Mouse (Mus musculus) adrenal gland, postnatal 4 days (tissue): Measurements from ENCODE around the gene Gabrr2. TPM values are rescaled to one million over a fixed set of nuclear protein-coding genes. Genes with fewer than 3 reads are reported as not detected.
A peak's percentile ranks its signal among the peaks of the same experiment; 100 is the strongest.

Source experiments
- DNase-seq, 2 experiments: peaks; one replicate each; pipeline ENCODE4 v3.0.0; 2021 to 2022; ENCODE audit warnings: low spot score in 2 of 2, mixed read lengths in 2 of 2
- long read RNA-seq, 2 experiments: library from polyadenylated mRNA; stranded (forward); transcript quantifications; one replicate each; pipeline ENCODE4 v2.0.0; 2021
- total RNA-seq, 2 experiments: library from RNA; stranded (reverse); gene quantifications; 2 replicates each; pipeline ENCODE4 v1.2.3; 2021

Gabrr2 gene
- total RNA-seq: not detected
- long read RNA-seq, experiment 1: 0 reads
- long read RNA-seq, experiment 2: 0 reads

DNA sequence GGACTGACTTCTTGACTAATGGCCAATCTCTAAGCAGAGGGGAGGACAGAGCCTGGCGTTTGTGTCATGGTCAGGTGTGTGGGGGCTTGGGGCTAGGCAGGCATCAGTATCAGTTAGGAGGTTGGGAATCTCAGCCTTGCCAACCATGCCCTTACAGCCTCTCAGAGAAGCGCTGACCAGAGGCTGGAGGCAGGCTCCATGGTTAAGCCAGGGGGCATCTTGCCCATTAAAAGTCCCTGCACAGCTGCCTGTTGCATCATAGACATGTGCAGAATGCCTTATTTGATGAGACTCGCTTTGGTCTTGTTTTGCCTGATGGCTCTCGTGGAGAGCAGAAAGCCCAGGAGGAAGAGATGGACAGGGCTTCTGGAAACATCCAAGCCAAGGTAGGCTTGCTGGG, at the start of gene Gabrr2:
TSS of gene Gabrr2 (plus strand) at position 19 of the 400 bp plus-strand sequence.
- no peak for DNase-seq

DNA sequence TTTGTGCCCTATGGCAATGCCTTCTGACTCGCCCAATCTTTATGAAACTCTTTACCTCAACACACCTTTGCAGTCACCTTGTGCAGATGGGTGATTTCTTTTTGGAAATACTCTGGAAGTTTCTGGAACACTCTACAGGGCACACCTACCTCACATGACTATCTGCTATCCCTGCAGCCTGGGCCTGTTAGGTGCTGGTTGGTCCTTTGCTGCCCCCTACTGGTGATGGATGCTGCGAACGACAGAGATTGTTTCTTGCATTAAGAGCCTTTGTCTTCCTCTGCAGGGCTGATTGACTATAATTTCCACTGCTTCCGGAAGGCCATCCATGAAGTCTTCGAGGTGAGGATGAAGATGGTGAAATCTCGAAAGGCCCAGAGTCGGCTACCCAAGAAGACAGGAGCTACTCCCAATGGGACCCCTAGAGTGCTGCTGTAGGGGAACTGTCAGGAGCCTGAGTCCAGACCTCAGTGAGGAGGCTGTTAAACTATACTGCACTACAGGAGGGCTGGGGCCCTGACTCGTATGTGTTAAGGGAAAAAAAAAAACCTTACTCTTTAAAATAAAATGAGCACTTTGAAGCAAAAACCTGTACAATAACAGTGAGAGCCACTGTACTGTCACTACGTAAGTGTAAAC, 44.3 kb upstream of the Gabrr2 start:
- peak; percentile 56 to 78 for DNase-seq

DNA sequence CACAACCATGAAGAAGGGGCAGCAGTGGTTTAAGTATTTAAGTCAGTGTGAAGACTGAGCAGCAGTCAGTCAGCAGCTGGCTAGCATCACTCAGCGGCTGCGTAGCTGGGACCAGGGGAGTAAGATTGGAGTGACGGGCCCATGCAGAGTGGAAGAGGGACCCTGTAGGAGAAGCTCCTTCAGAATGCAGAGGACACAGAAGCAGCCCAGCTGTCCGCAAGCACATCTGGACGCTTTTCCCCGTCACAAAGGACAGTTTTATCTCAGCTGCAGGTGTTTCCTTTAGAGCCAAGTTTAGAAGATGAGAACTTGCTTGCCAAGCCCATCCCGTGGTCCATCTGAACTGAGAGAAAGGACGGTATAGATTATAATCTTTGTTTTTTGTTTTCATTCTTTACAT, 38.4 kb upstream of the Gabrr2 start:
- DNase-seq: no peak

DNA sequence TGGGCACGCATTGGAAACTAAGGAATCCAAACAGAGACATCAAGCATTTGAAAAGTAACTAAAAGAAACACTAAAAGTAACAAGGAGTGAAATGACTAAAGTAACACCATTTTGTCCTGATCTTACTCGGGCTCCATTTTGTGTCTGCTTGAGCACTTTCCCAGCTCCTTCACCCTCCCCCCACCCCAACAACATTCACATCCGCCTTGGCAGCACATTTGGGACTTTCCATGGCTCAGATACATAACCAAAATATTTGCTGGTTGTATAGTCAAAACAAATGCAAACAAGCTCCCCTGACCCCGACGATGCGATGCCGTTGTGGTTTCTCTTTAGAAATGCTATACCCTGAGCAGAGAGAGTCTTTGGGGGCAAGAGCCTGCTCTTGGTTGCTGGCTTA, 33.7 kb upstream of the Gabrr2 start:
- DNase-seq: no peak

DNA sequence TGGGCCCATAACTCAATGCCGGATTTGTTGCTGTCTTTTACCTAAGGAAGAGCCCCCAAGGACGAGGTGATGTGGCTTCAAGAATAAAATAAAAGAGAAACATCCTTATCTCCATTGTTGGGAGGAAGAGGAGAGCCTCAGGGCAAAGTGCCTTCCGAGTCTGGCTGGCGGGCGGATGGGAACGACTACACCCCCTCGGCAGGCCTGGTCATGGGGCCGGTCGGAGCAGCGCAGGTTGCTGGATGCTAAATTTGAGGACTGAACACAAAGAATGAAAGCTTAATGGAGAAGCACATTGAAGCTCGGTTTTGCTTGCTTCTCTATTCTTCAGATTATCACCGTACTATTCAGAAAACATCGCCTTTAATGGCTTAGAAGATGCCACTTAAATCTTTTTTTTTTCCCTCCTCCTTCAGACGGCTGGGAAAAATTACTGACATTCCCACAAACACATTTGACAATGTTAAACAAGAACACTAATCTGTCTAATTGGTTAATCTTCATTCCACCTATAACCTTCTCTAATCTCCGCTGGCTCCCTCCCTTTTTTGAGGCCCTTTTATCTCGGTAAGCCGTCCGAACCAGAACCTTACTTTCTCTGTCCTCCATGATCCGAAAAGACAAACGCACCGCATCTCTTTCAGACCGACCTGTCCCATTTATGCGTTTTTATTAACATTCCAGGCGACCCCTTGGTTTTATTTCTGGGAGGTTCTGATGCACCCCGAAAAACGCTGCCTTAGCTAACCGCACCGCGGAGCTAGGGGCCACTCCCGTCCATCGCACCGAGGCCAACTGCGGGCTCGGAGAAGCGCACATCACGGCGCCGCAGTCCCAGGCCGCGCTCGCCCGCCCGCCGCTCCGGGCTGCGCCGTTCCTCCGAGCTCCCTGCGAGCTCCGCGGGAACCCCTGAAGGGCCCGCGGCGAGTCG, 32.3 kb upstream of the Gabrr2 start:
- peak in 1 of 2 experiments; percentile 18 for DNase-seq

DNA sequence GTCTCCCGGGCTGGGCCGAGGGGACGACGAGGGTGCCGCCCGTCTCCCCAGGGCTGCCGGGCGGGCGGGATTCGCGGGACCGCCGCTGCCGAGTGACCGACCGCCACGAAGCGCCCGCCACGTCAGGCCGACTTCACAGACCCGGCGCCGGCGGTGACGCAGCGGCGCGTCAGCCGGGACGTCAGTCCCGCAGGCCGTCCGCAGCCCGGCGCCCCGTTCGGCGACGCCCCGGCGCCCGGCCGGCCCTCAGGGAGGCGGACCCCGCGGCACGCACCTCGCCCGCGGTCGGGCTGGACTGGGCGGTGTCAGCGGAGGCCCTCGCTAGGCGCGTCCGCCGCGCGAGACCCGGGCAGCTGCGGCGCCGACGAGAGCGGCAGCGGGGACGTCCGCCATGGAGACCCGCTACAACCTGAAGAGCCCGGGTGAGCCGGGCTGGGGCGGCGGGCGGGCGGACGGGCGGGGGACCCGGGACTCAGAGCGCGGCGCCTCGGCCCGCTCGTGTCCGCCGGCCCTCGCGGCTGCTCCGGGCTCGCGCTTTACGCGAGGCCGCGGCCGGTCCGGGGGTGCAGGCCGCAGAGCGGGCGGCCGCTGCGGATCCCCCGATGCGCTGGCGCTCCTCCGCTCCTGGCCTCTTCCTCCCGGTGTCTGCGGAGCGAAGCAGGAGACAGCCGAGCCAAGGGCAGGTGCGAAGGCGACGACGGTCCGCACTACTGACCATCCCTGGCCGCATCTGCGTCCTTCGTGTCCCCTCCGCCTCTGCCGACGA, 31.4 kb upstream of the Gabrr2 start, which contains the start of gene Ube2j1:
TSS of gene Ube2j1 (plus strand) at position 222 of the 766 bp plus-strand sequence.
- DNase-seq: peak; percentile 76 to 81

DNA sequence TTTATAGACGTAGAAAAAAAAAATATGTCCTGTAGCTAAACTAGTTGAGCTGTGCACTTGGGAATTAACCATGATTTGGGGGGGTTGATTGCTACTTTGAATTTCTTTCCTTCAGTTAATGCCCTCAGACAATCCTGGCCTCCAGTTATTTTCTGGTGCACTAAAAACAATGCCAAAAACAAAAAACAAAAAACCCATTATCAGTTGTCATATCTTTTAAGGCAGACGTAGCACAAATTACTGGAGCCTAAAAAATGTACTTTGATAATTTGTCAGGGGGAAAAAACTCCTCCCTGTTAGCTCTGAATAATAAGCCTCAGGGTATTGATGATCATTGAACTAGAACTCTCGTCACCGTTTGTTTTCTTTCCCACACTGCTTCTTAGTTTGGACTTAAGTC, 30.8 kb upstream of the Gabrr2 start:
- DNase-seq: no peak

DNA sequence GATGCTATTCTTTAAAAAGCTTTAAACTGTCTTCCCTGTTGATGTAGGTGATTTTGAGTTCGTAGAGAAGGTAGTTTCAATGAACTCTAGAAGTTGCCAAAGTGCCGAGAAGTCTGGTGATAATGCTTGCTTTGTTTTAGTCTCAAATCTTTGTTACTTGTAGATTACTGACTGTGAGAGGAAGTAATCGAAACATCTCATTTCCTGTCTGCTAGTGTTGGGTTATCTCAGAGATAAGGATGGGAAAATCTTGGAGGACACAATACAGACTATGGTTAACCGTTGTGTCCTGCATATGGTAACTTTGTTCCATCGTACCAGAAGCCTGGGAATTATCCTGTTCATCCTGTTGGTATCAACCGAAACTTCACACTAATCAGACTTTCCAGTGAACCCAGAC, 29.3 kb upstream of the Gabrr2 start:
- DNase-seq: no peak

DNA sequence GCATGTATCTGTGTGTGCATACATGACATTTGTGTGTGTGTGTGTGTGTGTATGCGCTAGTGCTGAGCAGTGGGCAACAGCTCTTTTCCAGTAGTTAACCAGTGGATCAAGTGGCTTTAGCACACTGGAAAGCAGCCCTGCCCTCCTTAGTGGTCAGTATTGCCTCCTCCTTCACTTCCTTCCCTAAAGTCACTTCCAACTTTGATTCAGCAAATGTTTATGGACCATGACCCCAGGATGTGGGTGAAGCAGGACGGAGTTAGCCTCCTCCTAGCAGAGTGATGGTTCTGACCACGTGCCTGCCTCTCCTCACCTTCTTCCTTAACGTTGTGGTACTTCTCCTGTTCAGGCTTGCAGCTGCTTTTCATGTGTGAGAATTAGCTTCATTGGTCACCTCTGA, 23.0 kb upstream of the Gabrr2 start:
- no peak for DNase-seq

DNA sequence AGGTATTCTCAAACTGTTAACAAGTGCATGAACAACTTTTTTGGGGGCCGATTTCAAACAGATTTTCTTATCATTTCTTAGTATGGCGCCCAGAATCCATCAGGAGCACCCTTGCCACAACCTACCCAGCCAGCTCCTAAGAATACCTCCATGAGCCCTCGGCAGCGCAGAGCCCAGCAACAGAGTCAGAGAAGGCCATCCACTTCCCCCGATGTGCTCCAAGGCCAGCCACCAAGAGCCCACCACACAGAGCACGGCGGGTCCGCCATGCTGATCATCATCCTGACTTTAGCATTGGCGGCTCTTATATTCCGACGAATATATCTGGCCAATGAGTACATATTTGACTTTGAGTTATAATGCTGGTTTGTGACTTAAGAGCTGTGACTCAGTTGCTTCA, 13.2 kb upstream of the Gabrr2 start:
- no peak for DNase-seq

DNA sequence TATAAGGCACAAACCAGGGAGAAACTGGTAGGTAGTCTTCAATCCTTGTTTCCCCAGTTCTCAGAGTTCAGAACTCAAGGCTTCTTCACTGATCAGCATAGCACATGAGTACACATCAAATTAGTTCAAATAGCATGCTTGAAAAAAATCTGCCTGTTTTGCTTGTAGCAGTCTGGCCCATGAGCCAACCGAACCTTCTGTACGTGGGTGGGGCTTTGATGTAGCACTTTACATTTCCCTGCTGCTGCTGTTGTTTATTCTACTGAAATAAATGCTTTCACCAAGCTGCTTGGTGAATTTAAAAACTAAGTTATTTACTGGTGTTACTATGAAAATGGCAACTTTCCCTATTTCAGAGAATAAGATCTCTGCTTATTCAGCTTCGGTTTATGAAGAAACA, 10.7 kb upstream of the Gabrr2 start:
- DNase-seq: no peak

DNA sequence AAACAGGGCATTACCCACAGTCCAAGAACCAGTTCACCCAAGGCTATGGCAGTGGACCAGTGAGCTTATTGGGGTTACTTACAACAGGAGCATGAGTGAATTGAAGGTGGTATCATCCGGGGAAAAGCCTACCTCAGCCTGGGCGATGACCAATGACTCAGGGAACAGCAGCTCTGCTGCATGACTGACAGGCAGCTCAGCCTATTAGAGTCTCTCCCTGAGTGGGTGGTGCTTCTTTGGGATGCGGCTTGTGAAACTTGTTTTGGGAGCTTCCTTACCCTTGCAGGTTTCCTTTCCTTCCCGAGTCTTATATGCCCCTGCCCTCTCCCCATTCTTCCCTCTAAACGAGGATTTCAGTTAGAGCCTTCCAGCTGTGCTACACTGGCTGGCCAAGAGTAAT, 10.1 kb upstream of the Gabrr2 start:
- DNase-seq: no peak

DNA sequence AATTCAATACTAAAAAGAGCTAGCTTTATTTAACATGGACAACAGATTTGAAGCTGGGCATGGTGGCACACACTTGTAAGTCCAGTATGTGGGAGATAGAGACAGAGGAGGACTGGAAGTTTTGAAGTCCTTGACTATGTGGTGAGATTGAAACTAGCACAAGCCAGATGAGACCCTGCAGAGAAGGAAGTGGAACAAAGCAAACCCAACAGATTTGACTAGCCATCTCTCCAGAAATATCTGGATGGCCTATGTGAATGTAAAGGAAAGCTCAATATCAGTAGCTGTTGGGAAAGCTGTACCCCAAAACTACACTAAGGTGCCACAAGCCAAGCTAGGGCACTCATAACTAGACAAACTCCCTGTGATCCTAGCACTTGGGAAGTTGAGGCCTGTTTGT, 8.4 kb upstream of the Gabrr2 start:
- no peak for DNase-seq

DNA sequence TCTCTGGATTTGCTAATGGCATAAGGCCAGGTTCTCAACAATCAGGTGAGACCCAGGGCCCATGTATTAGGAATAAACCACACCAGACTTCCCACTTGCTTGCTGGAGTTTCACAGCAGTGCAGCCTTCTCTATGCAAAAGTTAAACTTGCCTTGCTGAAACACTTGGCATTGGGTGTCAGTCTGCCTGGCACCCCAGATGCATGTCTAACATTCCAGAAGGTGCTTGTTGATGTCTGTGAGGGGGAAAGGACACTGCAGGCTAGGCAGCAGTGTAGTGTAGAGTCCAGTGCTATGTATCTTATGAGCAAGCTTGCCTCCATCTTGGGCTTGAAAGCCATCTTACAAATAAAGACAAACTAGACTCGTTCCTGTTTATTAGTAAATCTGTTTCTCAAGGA, 6.5 kb upstream of the Gabrr2 start:
- DNase-seq: no peak

DNA sequence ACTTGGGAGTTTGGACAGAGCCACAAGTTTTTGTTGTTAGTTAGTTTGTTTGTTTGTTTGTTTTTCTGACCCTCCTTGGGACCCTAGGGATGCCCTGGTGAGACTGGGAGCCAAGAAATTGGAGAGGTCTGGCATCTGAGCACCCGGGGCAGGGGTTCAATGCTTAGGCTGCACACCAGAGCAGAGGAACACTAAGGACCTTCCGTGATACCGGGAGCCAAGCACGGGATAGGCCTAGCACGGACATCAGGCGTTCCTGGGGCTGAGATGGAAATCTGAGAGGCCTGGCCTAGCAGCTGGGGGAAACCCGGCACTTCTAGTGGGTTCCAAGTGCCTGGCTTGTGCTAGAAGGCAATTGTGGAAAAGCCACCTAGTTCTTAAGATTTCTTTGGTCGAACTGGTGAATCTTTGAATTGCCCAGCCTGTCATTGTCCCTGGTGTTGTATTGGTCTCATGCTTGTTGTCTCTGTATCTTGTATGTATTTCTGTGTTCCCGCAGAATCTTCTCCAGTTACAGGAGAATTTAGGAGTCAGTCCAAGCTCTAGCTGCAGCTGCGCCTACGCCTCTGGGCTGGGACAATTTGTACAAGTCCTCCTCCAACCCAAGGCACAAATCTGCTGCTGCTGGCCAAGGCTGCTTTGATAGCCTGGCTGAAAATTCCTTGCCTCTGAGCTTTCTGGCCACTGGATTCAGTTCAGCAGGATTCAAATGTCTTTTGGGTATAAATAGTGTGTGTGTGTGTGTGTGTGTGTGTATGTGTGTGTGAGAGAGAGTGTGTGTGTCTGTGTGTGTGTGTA, 4.7 kb upstream of the Gabrr2 start:
- DNase-seq: no peak

DNA sequence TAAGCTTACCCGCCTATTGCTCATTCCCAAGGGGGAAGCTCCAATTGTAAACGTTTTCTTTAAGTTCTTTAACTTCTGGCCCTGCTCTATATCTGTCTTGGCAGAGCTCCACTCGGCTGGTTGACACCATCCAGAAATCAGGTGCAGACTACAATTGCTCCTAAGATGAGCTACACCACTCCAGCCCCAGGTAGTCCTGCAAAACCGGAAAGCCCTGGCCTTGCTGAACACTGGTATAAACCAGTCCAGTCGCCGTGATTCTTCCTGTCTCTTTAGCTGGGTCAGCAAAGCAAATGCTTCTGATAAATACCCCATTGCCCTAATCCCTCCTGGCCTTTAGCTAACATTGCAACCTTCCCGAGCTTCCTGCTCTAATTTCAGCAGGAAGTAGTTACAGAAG, 1.6 kb upstream of the Gabrr2 start:
- no peak for DNase-seq

DNA sequence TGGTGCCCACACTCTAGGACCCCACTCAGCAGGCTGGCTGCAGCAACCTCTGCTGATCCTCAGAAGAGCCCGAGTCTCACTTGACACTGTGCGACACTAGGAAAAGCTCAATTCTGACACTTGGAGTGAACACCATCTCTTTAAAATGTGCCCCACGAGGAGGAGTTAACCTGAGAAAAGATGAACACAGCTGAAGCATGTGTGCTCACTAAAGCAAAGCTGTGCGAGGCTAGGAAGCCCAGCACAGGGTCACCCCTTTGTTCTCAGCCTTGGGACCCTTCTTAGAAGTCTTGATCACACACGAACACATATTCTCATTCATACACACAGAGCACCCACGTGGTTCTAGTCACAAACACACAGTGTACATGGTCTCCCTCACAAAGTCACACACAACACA, 2.2 kb downstream of the Gabrr2 start:
- no peak for DNase-seq

DNA sequence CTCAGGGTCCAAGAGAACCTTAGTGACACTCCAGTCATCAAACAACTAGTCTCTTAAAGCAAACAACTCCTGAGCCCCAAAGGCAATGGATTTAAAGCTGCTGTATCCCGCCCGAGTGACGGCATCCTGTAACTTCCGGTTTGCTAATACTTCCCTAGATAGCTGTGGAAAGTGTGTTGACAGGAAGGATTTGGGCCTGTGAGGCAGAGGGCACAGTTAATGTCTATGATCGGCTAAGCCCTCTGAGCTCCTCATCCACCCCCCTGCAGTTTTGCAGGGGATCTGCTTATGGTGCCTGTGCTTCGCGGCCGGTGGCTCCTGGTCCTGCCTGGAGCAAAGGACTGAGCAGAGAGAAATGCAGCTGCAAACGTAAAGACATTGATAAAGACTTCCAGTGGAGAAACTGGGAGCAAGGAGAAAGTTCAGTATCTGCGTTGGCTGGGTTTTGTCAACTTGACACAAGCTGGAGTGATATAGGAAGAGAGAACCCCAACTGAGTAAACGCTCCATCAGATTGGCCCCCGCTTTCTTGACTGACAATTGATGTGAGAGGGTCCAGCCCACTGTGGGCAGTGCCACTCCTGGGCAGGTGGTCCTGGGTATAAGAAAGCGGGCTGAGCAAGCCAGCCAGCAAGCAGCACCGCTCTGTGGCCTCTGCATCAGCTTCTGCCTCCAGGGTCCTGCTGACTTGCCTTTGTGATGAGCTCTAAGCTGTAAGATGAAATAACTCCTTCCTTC, 3.6 kb downstream of the Gabrr2 start:
- DNase-seq: no peak

DNA sequence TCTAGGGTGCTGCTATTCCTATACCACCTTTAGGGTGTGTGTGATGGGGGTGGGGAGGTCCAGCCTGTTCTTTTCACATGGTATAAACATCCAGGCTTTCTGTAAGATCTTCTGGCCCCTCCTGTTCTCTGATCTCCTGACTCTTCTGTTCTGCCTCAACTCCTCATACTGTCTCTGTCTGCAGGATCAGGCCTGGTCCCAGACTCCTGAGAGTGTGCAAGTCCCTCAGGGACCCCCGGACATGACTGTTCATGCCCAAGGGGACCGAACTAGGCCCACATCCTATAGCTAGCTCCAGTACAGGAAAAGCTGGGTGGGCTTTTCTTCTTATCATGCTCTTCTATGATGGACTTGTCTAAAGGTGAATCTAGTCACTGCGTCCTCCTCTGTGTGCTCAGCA, 4.5 kb downstream of the Gabrr2 start:
- DNase-seq: no peak

DNA sequence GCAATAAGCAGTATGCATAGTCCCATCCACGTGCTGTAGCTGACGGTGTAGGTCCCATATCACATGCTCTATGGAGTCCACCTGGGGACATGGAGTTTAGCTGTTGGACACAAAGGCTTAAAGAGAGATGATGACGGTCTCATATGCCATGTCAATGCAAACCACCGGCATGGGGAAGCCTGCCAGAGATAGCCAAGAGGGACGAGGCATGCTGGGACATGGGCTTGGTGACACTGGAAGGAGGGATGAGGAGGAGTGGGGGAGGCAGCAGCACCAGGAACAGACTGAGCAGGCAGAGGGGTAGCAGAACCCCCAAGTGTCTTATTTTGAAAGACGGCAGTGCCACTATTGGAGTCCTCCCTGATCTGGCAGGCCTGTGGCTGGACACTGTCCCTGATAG, 5.0 kb downstream of the Gabrr2 start:
- DNase-seq: no peak
